Mouse (Mus musculus) stomach, embryonic 14.5 days (tissue): ENCODE results near the gene Klhl1. TPM values are rescaled to one million over a fixed set of nuclear protein-coding genes. Genes with fewer than 3 reads are reported as not detected.
"Not testable (repeated sequence)": the region's sequence is repeated elsewhere in the genome, so short reads cannot be mapped to it uniquely, and the experiment has no call there.

ENCODE experiments used
- ATAC-seq: fragments of 200-750 bp; cut with Nextera tagmentation; 2 replicates; pipeline ENCODE4 v1.8.0; 2017; ENCODE audit warnings: low read depth, moderate TSS enrichment; ENCODE audit not compliant: insufficient number of reproducible peaks, insufficient read depth, low FRiP score
- H3K27ac ChIP-seq: fragments of 300-500 bp; sonication (generic); 2 replicates; pipeline ENCODE4 v1.5.1; 2014; ENCODE audit warnings: mild to moderate bottlenecking, low read length, moderate library complexity, mixed read lengths
- H3K27me3 ChIP-seq: fragments of 300-500 bp; sonication (generic); 2 replicates; pipeline ENCODE4 v1.6.1; 2014; ENCODE audit warnings: low read length, control low read depth, mixed read lengths; ENCODE audit not compliant: control insufficient read depth, insufficient read depth
- H3K36me3 ChIP-seq: fragments of 300-500 bp; sonication (generic); 2 replicates; pipeline ENCODE4 v1.6.1; 2014; ENCODE audit warnings: mild to moderate bottlenecking, control low read depth, low read length, moderate library complexity, mixed read lengths; ENCODE audit not compliant: control insufficient read depth, insufficient read depth
- H3K4me1 ChIP-seq: fragments of 300-500 bp; sonication (generic); 2 replicates; pipeline ENCODE4 v1.6.1; 2014; ENCODE audit warnings: low read length, control low read depth, mixed read lengths; ENCODE audit not compliant: control insufficient read depth, insufficient read depth
- H3K4me2 ChIP-seq: fragments of 300-500 bp; sonication (generic); replicated peaks from 2 replicates; pipeline ENCODE4 v1.6.1; 2014; ENCODE audit warnings: low read depth, low read length, control low read depth
- H3K4me3 ChIP-seq: fragments of 300-500 bp; sonication (generic); 2 replicates; pipeline ENCODE4 v1.5.1; 2014; ENCODE audit warnings: low read depth, low read length, control low read depth
- H3K9ac ChIP-seq: fragments of 300-500 bp; sonication (generic); replicated peaks from 2 replicates; pipeline ENCODE4 v1.6.1; 2014; ENCODE audit warnings: low read depth, mild to moderate bottlenecking, control low read depth, low read length, moderate library complexity, mixed read lengths
- H3K9me3 ChIP-seq: fragments of 300-500 bp; sonication (generic); 2 replicates; pipeline ENCODE4 v1.6.1; 2016; ENCODE audit warnings: low read depth, low read length, control low read depth; ENCODE audit not compliant: control insufficient read depth
- WGBS: fragments of 180-500 bp; shearing (Covaris S2); extraction: QIAGEN DNeasy Blood & Tissue Kit; methylation state at CpG from one replicate; pipeline ENCODE4 v1.1.7; 2014; 5-methylcytosine and 5-hydroxymethylcytosine counted together
- polyA plus RNA-seq: library from polyadenylated mRNA; unstranded; fragments of >200 nt; fragmentation: Nextera tagmentation; extraction: Ambion mirVana; gene quantifications from 2 replicates; pipeline ENCODE4 v1.2.1, GENCODE M21; 2014

Klhl1 gene
- polyA plus RNA-seq, 1 experiment from 2014 or later, result 1.4 TPM

DNA sequence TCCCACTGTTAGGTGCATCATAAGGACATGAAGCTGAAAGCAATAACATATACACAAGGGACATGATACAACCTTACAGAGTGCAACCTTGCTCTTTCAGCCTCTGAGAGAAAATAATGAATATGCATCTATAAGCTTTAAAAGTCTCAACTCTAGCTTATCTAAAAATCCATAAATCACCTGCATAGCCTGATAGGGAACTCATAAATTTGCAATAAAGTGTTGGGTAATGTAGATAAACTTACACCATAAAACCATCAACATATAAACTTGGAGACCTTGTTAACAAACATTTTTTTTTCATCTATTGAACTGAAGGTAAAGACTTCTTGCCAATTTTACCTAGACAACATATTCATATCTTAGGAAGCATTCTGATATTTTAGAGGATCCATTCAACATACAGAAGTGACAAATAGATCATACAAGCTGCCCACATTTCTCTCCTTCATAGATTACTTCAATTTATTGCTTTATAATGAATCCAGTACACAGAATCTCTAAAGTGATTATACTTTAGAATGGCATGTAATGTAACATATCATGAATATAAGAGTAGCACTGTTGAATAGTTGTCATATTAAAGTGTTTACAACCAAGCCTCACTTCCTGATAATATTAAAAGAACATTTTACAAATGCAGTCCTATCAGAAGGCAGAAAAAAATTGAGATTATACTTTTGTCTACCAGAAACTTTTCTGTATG is 126.7 kb downstream of the Klhl1 start:
- ATAC-seq, result no peak
- H3K36me3 ChIP-seq, result no peaks in the 10 kb centered on the region
- no peak overlapping the region for H3K9ac ChIP-seq
- no peaks in the 10 kb centered on the region for H3K9me3 ChIP-seq
- no peaks in the 10 kb centered on the region for H3K27me3 ChIP-seq
- no peak overlapping the region for H3K4me3 ChIP-seq
- H3K4me2 ChIP-seq, result no peak overlapping the region
- H3K27ac ChIP-seq, result no peak overlapping the region
- no peaks in the 10 kb centered on the region for H3K4me1 ChIP-seq

DNA sequence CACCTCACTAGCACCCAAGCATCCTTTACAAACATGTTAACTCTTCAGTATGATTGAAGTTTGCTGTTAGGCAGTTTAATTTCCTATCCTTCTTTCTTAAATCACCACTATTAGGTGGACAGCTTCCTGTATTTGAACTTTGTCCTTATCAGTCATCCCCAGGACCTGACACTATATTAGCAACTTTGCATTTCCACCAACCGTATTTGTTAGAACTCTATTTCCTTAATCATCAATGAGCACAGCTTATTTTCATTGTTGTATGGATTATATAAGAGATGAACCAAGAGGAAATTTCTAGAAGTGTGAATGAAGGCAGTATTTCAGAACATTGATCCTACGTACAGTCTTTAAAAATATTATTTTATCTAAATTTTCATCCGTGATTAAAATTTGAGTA is 156.2 kb downstream of the Klhl1 start:
- no peak overlapping the region for H3K4me3 ChIP-seq
- no peaks in the 10 kb centered on the region for H3K4me1 ChIP-seq
- H3K36me3 ChIP-seq, result no peaks in the 10 kb centered on the region
- H3K4me2 ChIP-seq, result no peak overlapping the region
- H3K27ac ChIP-seq, result no peak overlapping the region
- 83% methylated on average over 3 of the region's 3 CpGs for WGBS
- no peak for ATAC-seq
- H3K27me3 ChIP-seq, result no peaks in the 10 kb centered on the region
- H3K9me3 ChIP-seq, result no peaks in the 10 kb centered on the region
- H3K9ac ChIP-seq, result no peak overlapping the region

DNA sequence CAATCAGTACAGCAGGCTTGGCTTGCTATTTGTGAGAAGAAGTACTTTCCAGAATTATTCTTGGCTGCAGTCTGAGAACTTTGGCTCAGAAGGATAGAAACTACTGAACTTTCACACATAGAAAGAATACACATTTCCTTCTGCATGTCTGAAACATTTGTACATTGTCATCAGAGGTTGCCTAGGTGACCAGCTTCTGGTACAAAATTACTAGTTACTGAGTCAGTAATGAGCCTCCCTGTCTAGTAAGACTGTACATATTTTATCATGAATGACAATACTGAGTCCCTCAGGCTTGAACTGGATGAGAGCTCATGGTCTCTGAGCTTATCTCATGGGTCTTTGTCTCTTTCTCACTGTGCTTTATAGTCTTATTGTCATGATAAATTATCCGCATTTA is 170.7 kb downstream of the Klhl1 start:
- Histone ChIP-seq H3K4me1 (no peaks in the 10 kb centered on the region), H3K27ac (no peak overlapping the region), H3K27me3 (no peaks in the 10 kb centered on the region), H3K36me3 (no peaks in the 10 kb centered on the region), H3K9ac (no peak overlapping the region), H3K4me3 (no peak overlapping the region), H3K4me2 (no peak overlapping the region), H3K9me3 (no peaks in the 10 kb centered on the region)
- 85% methylated on average over 1 of the region's 1 CpGs for WGBS
- ATAC-seq, result no peak

DNA sequence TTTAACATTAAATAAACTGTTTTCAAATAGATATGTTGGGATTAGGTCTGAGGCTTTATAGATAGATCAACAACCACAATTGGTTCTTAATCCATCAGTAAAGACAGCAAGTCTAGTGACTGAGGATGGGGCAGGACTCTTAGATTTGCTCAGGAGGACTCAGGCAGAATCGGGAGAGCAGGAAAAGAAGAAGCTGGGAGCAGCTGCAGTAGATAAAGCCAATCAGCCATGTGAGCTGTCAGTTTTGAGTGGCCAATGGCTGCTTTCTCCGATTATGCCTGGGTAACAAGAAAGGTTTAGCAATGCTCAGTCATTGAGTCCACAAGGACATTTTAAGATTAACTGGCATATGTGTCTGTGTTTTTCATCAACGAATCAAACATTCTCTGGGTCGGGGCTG is 187.8 kb downstream of the Klhl1 start:
- 64% methylated on average over 4 of the region's 4 CpGs for WGBS

DNA sequence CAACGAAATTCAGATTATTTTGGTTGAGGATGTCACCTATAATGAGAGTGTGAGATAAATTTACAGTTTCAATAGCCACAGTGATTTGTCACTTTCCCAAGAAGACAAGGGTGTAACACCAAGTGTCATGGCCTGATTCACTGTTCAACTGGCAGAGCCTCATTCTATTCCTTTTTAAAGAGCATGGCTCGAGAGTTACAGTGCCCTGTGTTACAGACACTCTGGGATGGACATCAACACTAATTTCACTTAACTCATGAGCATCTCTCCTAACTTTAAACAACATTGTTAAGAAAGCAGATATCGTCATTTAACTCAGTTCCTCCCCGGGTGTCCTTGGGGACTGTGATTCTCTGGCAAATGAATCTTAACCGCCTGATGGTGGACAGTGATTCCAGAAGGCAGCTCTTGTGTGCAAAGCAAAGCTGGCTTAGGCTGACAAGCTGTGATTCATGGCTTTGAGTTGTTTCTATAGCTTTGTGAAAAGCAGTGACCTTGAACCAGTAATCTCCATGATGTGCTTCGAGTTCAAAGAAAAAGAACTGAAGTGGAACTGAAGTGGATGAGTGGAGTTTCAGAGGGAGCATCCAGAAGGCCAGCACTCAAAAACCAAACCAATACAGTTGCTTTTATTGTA is 301.0 kb downstream of the Klhl1 start:
- ATAC-seq, result no peak
- no peaks in the 10 kb centered on the region for H3K27me3 ChIP-seq
- H3K4me2 ChIP-seq, result no peak overlapping the region
- H3K27ac ChIP-seq, result no peak overlapping the region
- 55% methylated on average over 6 of the region's 6 CpGs for WGBS
- H3K36me3 ChIP-seq, result no peaks in the 10 kb centered on the region
- no peaks in the 10 kb centered on the region for H3K9me3 ChIP-seq
- no peak overlapping the region for H3K4me3 ChIP-seq
- no peak overlapping the region for H3K9ac ChIP-seq
- H3K4me1 ChIP-seq, result no peaks in the 10 kb centered on the region

More for the DNA sequence above, 187.8 kb downstream of the Klhl1 start:
- no peak overlapping the region for H3K9ac ChIP-seq
- no peak overlapping the region for H3K4me3 ChIP-seq
- H3K36me3 ChIP-seq, result no peaks in the 10 kb centered on the region
- H3K27me3 ChIP-seq, result no peaks in the 10 kb centered on the region
- no peak overlapping the region for H3K27ac ChIP-seq
- ATAC-seq, result no peak
- H3K4me2 ChIP-seq, result no peak overlapping the region
- no peaks in the 10 kb centered on the region for H3K4me1 ChIP-seq
- no peaks in the 10 kb centered on the region for H3K9me3 ChIP-seq

DNA sequence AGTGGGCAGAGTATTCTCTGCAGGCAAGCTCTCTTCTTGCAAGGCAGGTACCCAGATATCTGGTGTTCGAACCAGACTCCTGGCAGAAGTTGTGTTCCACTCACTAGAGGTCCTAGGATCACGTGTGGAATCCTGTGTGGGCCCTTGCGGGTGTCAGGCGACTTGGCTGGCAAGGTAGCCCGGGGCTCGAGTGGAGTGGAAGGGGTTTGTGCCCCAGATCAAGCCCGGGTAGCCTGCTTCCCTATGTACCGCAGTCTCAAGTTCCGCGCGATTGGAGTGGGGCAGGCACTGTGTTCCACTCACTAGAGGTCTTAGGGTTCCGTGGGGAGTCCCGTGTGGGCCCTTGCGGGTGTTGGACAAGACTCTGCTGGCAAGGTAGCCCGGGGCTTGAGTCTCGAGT is 324.1 kb downstream of the Klhl1 start:
- 92% methylated on average over 14 of the region's 16 CpGs for WGBS
- H3K36me3 ChIP-seq, result not testable (repeated sequence)

DNA sequence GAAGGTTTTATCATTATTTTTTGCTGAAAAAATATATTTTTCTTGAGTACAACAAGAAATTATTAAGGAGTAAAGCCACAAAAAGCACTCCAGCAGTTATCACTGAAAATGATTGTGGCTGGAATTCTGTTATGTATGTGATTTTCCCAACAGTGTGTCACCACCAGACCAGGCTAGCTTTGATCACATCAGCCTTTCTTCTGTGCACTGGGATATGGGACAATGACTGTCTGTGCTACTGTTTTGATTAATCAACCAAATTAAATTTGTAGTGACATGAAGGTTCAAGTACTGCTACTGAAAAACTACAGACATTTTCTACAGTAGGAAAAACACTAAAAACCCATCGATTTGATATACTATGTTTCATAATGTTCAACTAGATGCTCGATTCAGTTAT is 344.4 kb downstream of the Klhl1 start:
- Histone ChIP-seq H3K4me1 (no peaks in the 10 kb centered on the region), H3K27me3 (no peaks in the 10 kb centered on the region), H3K4me3 (no peak overlapping the region), H3K9ac (no peak overlapping the region), H3K27ac (no peak overlapping the region), H3K36me3 (no peaks in the 10 kb centered on the region), H3K4me2 (no peak overlapping the region), H3K9me3 (no peaks in the 10 kb centered on the region)
- no peak for ATAC-seq
- 83% methylated on average over 2 of the region's 2 CpGs for WGBS

More for the DNA sequence above, 324.1 kb downstream of the Klhl1 start:
- not testable (repeated sequence) for H3K27ac ChIP-seq, H3K4me3 ChIP-seq, H3K9ac ChIP-seq, H3K27me3 ChIP-seq, ATAC-seq, H3K4me2 ChIP-seq, H3K9me3 ChIP-seq, H3K4me1 ChIP-seq

DNA sequence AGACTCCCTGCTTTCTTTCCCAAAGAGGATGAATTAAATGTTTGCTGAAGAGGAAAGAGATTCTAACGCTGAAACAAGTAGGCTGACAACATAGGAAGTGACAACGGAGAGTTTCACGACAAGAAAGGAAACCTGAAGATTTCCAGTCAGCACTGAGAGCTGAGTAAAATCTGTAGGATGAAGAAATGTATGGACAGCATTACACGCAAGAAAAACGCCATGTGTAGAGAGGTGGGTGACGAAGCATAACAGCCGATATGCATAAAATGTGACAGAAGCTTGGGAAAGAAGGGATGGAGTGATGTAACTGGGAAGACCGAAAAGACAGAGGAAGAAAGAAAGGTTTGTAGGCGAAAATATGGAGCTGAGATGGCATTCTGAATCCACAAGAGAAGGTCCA is 375.8 kb downstream of the Klhl1 start:
- WGBS, result 75% methylated on average over 9 of the region's 9 CpGs
- Histone ChIP-seq H3K9ac (no peak overlapping the region), H3K4me3 (no peak overlapping the region), H3K27me3 (no peaks in the 10 kb centered on the region), H3K36me3 (no peaks in the 10 kb centered on the region), H3K9me3 (no peaks in the 10 kb centered on the region), H3K4me1 (no peaks in the 10 kb centered on the region), H3K4me2 (no peak overlapping the region), H3K27ac (no peak overlapping the region)
- ATAC-seq, result no peak

DNA sequence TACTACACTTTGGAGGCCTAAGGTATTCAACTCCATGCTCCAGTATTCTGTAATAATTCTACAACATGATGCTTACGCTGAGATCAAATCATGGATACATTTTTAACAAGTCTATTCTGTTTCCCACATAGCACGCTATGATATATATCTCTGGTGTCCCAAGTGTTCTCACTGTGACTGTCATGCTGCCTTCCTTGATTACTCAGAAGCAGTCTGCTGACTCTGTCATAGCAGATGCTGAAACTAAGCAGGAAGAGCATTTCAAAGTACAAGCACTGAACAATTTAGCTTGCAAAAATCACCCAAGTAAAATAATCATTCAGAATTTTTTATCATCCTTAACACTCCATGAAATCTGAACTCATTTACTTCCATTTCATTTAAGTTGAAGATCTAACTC is 378.7 kb downstream of the Klhl1 start:
- no peaks in the 10 kb centered on the region for H3K9me3 ChIP-seq
- H3K4me2 ChIP-seq, result no peak overlapping the region
- no peak overlapping the region for H3K4me3 ChIP-seq
- 82% methylated on average over 2 of the region's 2 CpGs for WGBS
- no peaks in the 10 kb centered on the region for H3K4me1 ChIP-seq
- no peak for ATAC-seq
- no peaks in the 10 kb centered on the region for H3K36me3 ChIP-seq
- no peaks in the 10 kb centered on the region for H3K27me3 ChIP-seq
- H3K9ac ChIP-seq, result no peak overlapping the region
- H3K27ac ChIP-seq, result no peak overlapping the region
